Mouse (Mus musculus) cerebellum, postnatal 14 days (tissue): Measurements from ENCODE around the gene Grk1.

ENCODE experiments used
- DNase-seq, 2 experiments: peaks; one replicate each; pipeline ENCODE4 v3.0.0; 2021; ENCODE audit warnings: mixed read lengths in 2 of 2

Gene Grk1

GRCm38 (mm10) chr8:13430866-13431265 is 26.0 kb downstream of the Grk1 start:
- no peak for DNase-seq

- DNase-seq: no peak
Measured at GRCm38 (mm10) chr8:13433130-13433529, 28.2 kb downstream of the Grk1 start.

- DNase-seq: no peak
Measured at GRCm38 (mm10) chr8:13434889-13435288, 30.0 kb downstream of the Grk1 start, which contains the start of gene Tmem255b. TSS of gene Tmem255b (plus strand) at chr8:13435189.

GRCm38 (mm10) chr8:13436052-13436451 is 31.2 kb downstream of the Grk1 start:
- DNase-seq: no peak

- DNase-seq: no peak
Measured at GRCm38 (mm10) chr8:13437531-13437930, 32.6 kb downstream of the Grk1 start.

GRCm38 (mm10) chr8:13442152-13442551 is 37.3 kb downstream of the Grk1 start:
- DNase-seq: no peak

GRCm38 (mm10) chr8:13446456-13446855 is 41.6 kb downstream of the Grk1 start:
- no peak for DNase-seq

GRCm38 (mm10) chr8:13448145-13448544 is 43.3 kb downstream of the Grk1 start:
- DNase-seq: no peak

GRCm38 (mm10) chr8:13451747-13452277 is 46.9 kb downstream of the Grk1 start:
- no peak for DNase-seq

- no peak for DNase-seq
Measured at GRCm38 (mm10) chr8:13454341-13455113, 49.6 kb downstream of the Grk1 start.

GRCm38 (mm10) chr8:13455295-13455694 is 50.4 kb downstream of the Grk1 start:
- peak in 1 of 2 experiments; percentile 62 for DNase-seq

GRCm38 (mm10) chr8:13459431-13459830 is 54.5 kb downstream of the Grk1 start:
- DNase-seq: no peak

GRCm38 (mm10) chr8:13461085-13461765 is 56.3 kb downstream of the Grk1 start:
- DNase-seq: no peak

- DNase-seq: peak; percentile 88 to 92
Measured at GRCm38 (mm10) chr8:13461843-13462242, 57.0 kb downstream of the Grk1 start.

- DNase-seq: peak in 1 of 2 experiments; percentile 42
Measured at GRCm38 (mm10) chr8:13462392-13462791, 57.5 kb downstream of the Grk1 start.

- no peak for DNase-seq
Measured at GRCm38 (mm10) chr8:13465324-13465723, 60.4 kb downstream of the Grk1 start.

- DNase-seq: peak; percentile 62 to 64
Measured at GRCm38 (mm10) chr8:13466989-13467388, 62.1 kb downstream of the Grk1 start.

- DNase-seq: peak; percentile 63 to 65
Measured at GRCm38 (mm10) chr8:13468737-13469136, 63.9 kb downstream of the Grk1 start.

GRCm38 (mm10) chr8:13471484-13471883 is 66.6 kb downstream of the Grk1 start:
- DNase-seq: no peak
